26 mouse cellular contexts compared by ENCODE assay signal in genomic region chr6:72313124-72313867, GRCm38 (mm10). TPM values are rescaled to one million over a fixed set of nuclear protein-coding genes. Genes with fewer than 3 reads are reported as not detected.
DNase-seq lines count a peak whose midpoint lies in the region; ATAC-seq and TF ChIP-seq lines count a peak whose summit lies in the region.
"Had no signal": no experiment of that assay in that cellular context is flagged by ENCODE, and none has a peak within 500 bp of the region (broad histone marks: within the 10 kb centered on the region; RNA-seq: fewer than 3 reads in every experiment).

No protein-coding gene starts in this region.

- 0 out of 2 replicates have a peak, but pooled peaks have one; percentile 16 for ATAC-seq in heart, embryonic 11.5 days (replicated peaks; ENCODE audit: insufficient number of reproducible peaks, low FRiP score, low TSS enrichment)
- peak; percentile 87 for ATAC-seq in heart, postnatal 0 days (ENCODE audit: insufficient read depth, low read depth)
- ATAC-seq in hindbrain, embryonic 14.5 days (ENCODE audit: low FRiP score): no peak
- ATAC-seq: activated CD4-positive, CD25-positive, alpha-beta regulatory T cell, adult 4 months; forebrain, embryonic 14.5 days; hindbrain, postnatal 0 days; intestine, embryonic 16.5 days; liver, postnatal 0 days had no signal

- no peak for TF ChIP-seq CTCF in lung, adult 2 months (IDR thresholded peaks at IDR 0.05; ENCODE audit: insufficient read depth, low read length)
- TF ChIP-seq CTCF in heart, postnatal 0 days (IDR thresholded peaks at IDR 0.05; ENCODE audit: low read depth): no peak

- TF ChIP-seq EP300 in heart, postnatal 0 days (IDR thresholded peaks at IDR 0.05; ENCODE audit: low read depth): no peak

- peaks cover 5% of the 10 kb centered on the region; the same call in 1 of the 2 replicates for H3K36me3 ChIP-seq in heart, embryonic 11.5 days (ENCODE audit: control insufficient read depth, insufficient read depth, low read length)
- H3K36me3 ChIP-seq in heart, postnatal 0 days (replicated peaks; ENCODE audit: control insufficient read depth, insufficient read depth, low read length): peaks cover 12% of the 10 kb centered on the region
- peaks cover 31% of the 10 kb centered on the region for H3K36me3 ChIP-seq in hindbrain, embryonic 14.5 days (replicated peaks; ENCODE audit: control insufficient read depth, insufficient read depth)

- H3K27me3 ChIP-seq in heart, embryonic 11.5 days (ENCODE audit: control insufficient read depth, insufficient read depth, low read length): no peaks in the 10 kb centered on the region
- no peaks in the 10 kb centered on the region for H3K27me3 ChIP-seq in heart, postnatal 0 days (ENCODE audit: control insufficient read depth, insufficient read depth, low read length)
- no peaks in the 10 kb centered on the region for H3K27me3 ChIP-seq in hindbrain, embryonic 14.5 days (ENCODE audit: control insufficient read depth, insufficient read depth, low read length)
- H3K27me3 ChIP-seq: limb, embryonic 12.5 days had no signal

- H3K4me1 ChIP-seq in lung, adult 2 months (ENCODE audit: control insufficient read depth, insufficient read depth, low read length): no peaks in the 10 kb centered on the region
- peaks cover 25% of the 10 kb centered on the region for H3K4me1 ChIP-seq in heart, embryonic 11.5 days (ENCODE audit: control insufficient read depth, insufficient read depth, low read length)
- peaks cover 13% of the 10 kb centered on the region for H3K4me1 ChIP-seq in heart, postnatal 0 days (ENCODE audit: control insufficient read depth, insufficient read depth)
- H3K4me1 ChIP-seq in hindbrain, embryonic 14.5 days (replicated peaks; ENCODE audit: control insufficient read depth, insufficient read depth, low read length): no peaks in the 10 kb centered on the region
- H3K4me1 ChIP-seq: hindbrain, embryonic 10.5 days; limb, embryonic 12.5 days had no signal

- H3K4me2 ChIP-seq in heart, embryonic 11.5 days: no peak overlapping the region
- H3K4me2 ChIP-seq in heart, postnatal 0 days (ENCODE audit: low read depth, low read length): no peak overlapping the region
- H3K4me2 ChIP-seq in hindbrain, embryonic 14.5 days (replicated peaks): no peak overlapping the region
- H3K4me2 ChIP-seq: limb, embryonic 12.5 days; liver, embryonic 11.5 days had no signal

- TF ChIP-seq POLR2A in lung, adult 2 months (IDR thresholded peaks at IDR 0.05; ENCODE audit: borderline replicate concordance, extremely low read depth, low read depth, low read length): peak; percentile 70; the same call in 1 of the 2 replicates

- no peak overlapping the region; the same call in 1 of the 2 replicates for H3K9ac ChIP-seq in heart, embryonic 11.5 days (ENCODE audit: low read depth, low read length)
- H3K9ac ChIP-seq in heart, postnatal 0 days (replicated peaks; ENCODE audit: low read depth, low read length): no peak overlapping the region
- no peak overlapping the region for H3K9ac ChIP-seq in hindbrain, embryonic 14.5 days
- H3K9ac ChIP-seq: limb, embryonic 12.5 days; liver, postnatal 0 days had no signal

- DNase-seq in lung, adult 2 months: no peak
- no peak for DNase-seq in lung, postnatal 14 days
- DNase-seq in heart, adult 9 months (ENCODE audit: low spot score in 2 of 2): peak; percentile 17 to 32
- peak; percentile 59 for DNase-seq in heart, postnatal 0 days (ENCODE audit: low spot score)
- DNase-seq in hindbrain, embryonic 14.5 days (ENCODE audit: low spot score): no peak
- no peak for DNase-seq in cerebellum, postnatal 25 days
- DNase-seq: adrenal gland, adult 8-10 months; cerebellum, adult 18-20 months; kidney, adult 9 months; kidney, postnatal 14 days; liver, postnatal 0 days; lung, postnatal 36 days had no signal

- no peaks in the 10 kb centered on the region for H3K9me3 ChIP-seq in heart, embryonic 11.5 days (replicated peaks; ENCODE audit: control insufficient read depth, low read length)
- H3K9me3 ChIP-seq in heart, postnatal 0 days (replicated peaks; ENCODE audit: control insufficient read depth, low read length): no peaks in the 10 kb centered on the region
- H3K9me3 ChIP-seq in hindbrain, embryonic 14.5 days (ENCODE audit: control insufficient read depth, low read length): no peaks in the 10 kb centered on the region
- H3K9me3 ChIP-seq: hindbrain, embryonic 10.5 days; limb, embryonic 12.5 days had no signal

- H3K27ac ChIP-seq in heart, embryonic 11.5 days (ENCODE audit: low read depth, low read length): peak overlapping the region; percentile 85
- peak overlapping the region; percentile 75 for H3K27ac ChIP-seq in heart, postnatal 0 days (ENCODE audit: low read depth)
- H3K27ac ChIP-seq in hindbrain, embryonic 14.5 days: no peak overlapping the region
- H3K27ac ChIP-seq: hindbrain, embryonic 10.5 days; hindbrain, postnatal 0 days; limb, embryonic 12.5 days had no signal

- no peak overlapping the region for H3K4me3 ChIP-seq in lung, adult 2 months (replicated peaks; ENCODE audit: extremely low read depth, low read depth, low read length)
- H3K4me3 ChIP-seq in heart, embryonic 11.5 days (ENCODE audit: low read depth, low read length): no peak overlapping the region
- H3K4me3 ChIP-seq in heart, postnatal 0 days (ENCODE audit: low read depth, low read length): no peak overlapping the region
- no peak overlapping the region for H3K4me3 ChIP-seq in hindbrain, embryonic 14.5 days (replicated peaks; ENCODE audit: low read length)
- H3K4me3 ChIP-seq: hindbrain, embryonic 10.5 days; limb, embryonic 12.5 days had no signal

- WGBS in lung, adult 2 months: 75% methylated on average over 11 of the region's 11 CpGs
- WGBS in heart, embryonic 11.5 days (ENCODE audit: insufficient replicate concordance): 58% methylated on average over 11 of the region's 11 CpGs
- 45% methylated on average over 11 of the region's 11 CpGs for whole genome bisulfite sequencing in heart, postnatal 0 days
- 89% methylated on average over 11 of the region's 11 CpGs for WGBS in hindbrain, embryonic 14.5 days

RNA-seq across cellular contexts. Expression of gene Sftpb, which starts 8.9 kb away (rescaled TPM):
- polyA plus RNA-seq in lung, adult 2 months (2012; rRNA removed): 5,575 and 7,301 TPM in 2 replicates
- polyA plus RNA-seq in heart, embryonic 11.5 days (2014; fragmentation: Nextera tagmentation; extraction: Ambion mirVana): 0.23 TPM in 1 of 2 replicates, not detected in the other
- total RNA-seq in heart, postnatal 0 days (2014; rRNA removed; ENCODE audit: low replicate concordance): 0.84 and 1.7 TPM in 2 replicates
- 0.33 and 0.55 TPM in 2 replicates for polyA plus RNA-seq in heart, postnatal 0 days (2015; fragmentation: Nextera tagmentation; extraction: Ambion mirVana)
- polyA plus RNA-seq in hindbrain, embryonic 14.5 days (2014; fragmentation: Nextera tagmentation; extraction: Ambion mirVana): 0.37 and 0.55 TPM in 2 replicates
- total RNA-seq: adrenal gland, adult 8-10 months; layer of hippocampus, adult 18-20 months; layer of hippocampus, postnatal 14 days; left cerebral cortex, postnatal 14 days had no signal
- polyA plus RNA-seq: activated CD4-positive, CD25-positive, alpha-beta regulatory T cell, adult 4 months; embryonic facial prominence, embryonic 14.5 days; forebrain, embryonic 14.5 days; hindbrain, embryonic 10.5 days; limb, embryonic 12.5 days; liver, embryonic 11.5 days; neural tube, embryonic 14.5 days; thymus, postnatal 0 days had no signal

RNA-seq across cellular contexts. Expression of gene Usp39, which starts 31.7 kb away (rescaled TPM):
- polyA plus RNA-seq in lung, adult 2 months (2012; rRNA removed): 20.0 and 21.8 TPM in 2 replicates
- 51.4 and 54.5 TPM in 2 replicates for polyA plus RNA-seq in heart, embryonic 11.5 days (2014; fragmentation: Nextera tagmentation; extraction: Ambion mirVana)
- 50.9 and 59.9 TPM in 2 replicates for total RNA-seq in heart, postnatal 0 days (2014; rRNA removed; ENCODE audit: low replicate concordance)
- 15.8 and 16.9 TPM in 2 replicates for polyA plus RNA-seq in heart, postnatal 0 days (2015; fragmentation: Nextera tagmentation; extraction: Ambion mirVana)
- 54.3 and 58.2 TPM in 2 replicates for polyA plus RNA-seq in hindbrain, embryonic 14.5 days (2014; fragmentation: Nextera tagmentation; extraction: Ambion mirVana)

RNA-seq across cellular contexts. Expression of gene 0610030E20Rik, which starts 33.8 kb away (rescaled TPM):
- 19.3 and 21.3 TPM in 2 replicates for polyA plus RNA-seq in lung, adult 2 months (2012; rRNA removed)
- 12.9 and 17.4 TPM in 2 replicates for polyA plus RNA-seq in heart, embryonic 11.5 days (2014; fragmentation: Nextera tagmentation; extraction: Ambion mirVana)
- total RNA-seq in heart, postnatal 0 days (2014; rRNA removed; ENCODE audit: low replicate concordance): 7.3 and 12.0 TPM in 2 replicates
- 11.9 and 12.9 TPM in 2 replicates for polyA plus RNA-seq in heart, postnatal 0 days (2015; fragmentation: Nextera tagmentation; extraction: Ambion mirVana)
- 13.7 and 15.9 TPM in 2 replicates for polyA plus RNA-seq in hindbrain, embryonic 14.5 days (2014; fragmentation: Nextera tagmentation; extraction: Ambion mirVana)

RNA-seq across cellular contexts. Expression of gene Tmem150a, which starts 42.0 kb away (rescaled TPM):
- polyA plus RNA-seq in lung, adult 2 months (2012; rRNA removed): 60.7 and 71.8 TPM in 2 replicates
- 14.8 and 15.1 TPM in 2 replicates for polyA plus RNA-seq in heart, embryonic 11.5 days (2014; fragmentation: Nextera tagmentation; extraction: Ambion mirVana)
- 18.2 and 23.2 TPM in 2 replicates for total RNA-seq in heart, postnatal 0 days (2014; rRNA removed; ENCODE audit: low replicate concordance)
- polyA plus RNA-seq in heart, postnatal 0 days (2015; fragmentation: Nextera tagmentation; extraction: Ambion mirVana): 8.0 and 9.7 TPM in 2 replicates
- polyA plus RNA-seq in hindbrain, embryonic 14.5 days (2014; fragmentation: Nextera tagmentation; extraction: Ambion mirVana): 24.5 and 26.8 TPM in 2 replicates

RNA-seq across cellular contexts. Expression of gene Rnf181, which starts 53.5 kb away (rescaled TPM):
- 96.8 and 123 TPM in 2 replicates for polyA plus RNA-seq in lung, adult 2 months (2012; rRNA removed)
- 95.4 and 107 TPM in 2 replicates for polyA plus RNA-seq in heart, embryonic 11.5 days (2014; fragmentation: Nextera tagmentation; extraction: Ambion mirVana)
- total RNA-seq in heart, postnatal 0 days (2014; rRNA removed; ENCODE audit: low replicate concordance): 53.5 and 65.0 TPM in 2 replicates
- 74.9 and 81.3 TPM in 2 replicates for polyA plus RNA-seq in heart, postnatal 0 days (2015; fragmentation: Nextera tagmentation; extraction: Ambion mirVana)
- 127 and 136 TPM in 2 replicates for polyA plus RNA-seq in hindbrain, embryonic 14.5 days (2014; fragmentation: Nextera tagmentation; extraction: Ambion mirVana)

Comparison
In these comparisons a context has a peak if more than half of its experiments do, and no peak if none do; other contexts are left out.
1. DNase-seq: peak in heart, adult 9 months (2 of 2) and heart, postnatal 0 days (single experiment); none in lung, adult 2 months (single experiment), lung, postnatal 14 days (single experiment), hindbrain, embryonic 14.5 days (single experiment) and cerebellum, postnatal 25 days (0 of 2).
2. RNA of gene Sftpb, which starts 8.9 kb away (polyA plus RNA-seq): 5,575 to 7,301 TPM in lung, adult 2 months; 0.33 to 0.55 TPM in heart, postnatal 0 days, 0.37 to 0.55 TPM in hindbrain, embryonic 14.5 days and 0.23 TPM in heart, embryonic 11.5 days; every median in the first group is over 1,000 times any median in the second.